Mouse (Mus musculus) brown adipose tissue, adult 24 weeks (tissue): ENCODE measurements around the gene Gas6. TPM values are rescaled to one million over a fixed set of nuclear protein-coding genes. Genes with fewer than 3 reads are reported as not detected.

ENCODE experiments used
- H3K27ac ChIP-seq: fragments of 200-500 bp; replicated peaks from 2 replicates; pipeline ENCODE4 v1.5.1; 2012; ENCODE audit warnings: low read depth, mild to moderate bottlenecking, low read length
- H3K4me1 ChIP-seq: fragments of 200-500 bp; 2 replicates; pipeline ENCODE4 v1.6.1; 2012; ENCODE audit warnings: low read length, mixed read lengths; ENCODE audit not compliant: control insufficient read depth, insufficient read depth, insufficient read length
- H3K4me3 ChIP-seq: fragments of 200-500 bp; 2 replicates; pipeline ENCODE4 v1.5.1; 2012; ENCODE audit warnings: low read depth, mild to moderate bottlenecking, low read length, moderate library complexity; ENCODE audit not compliant: insufficient read depth
- polyA plus RNA-seq: library from polyadenylated mRNA; stranded (reverse); fragments of >200 nt; gene quantifications from 2 replicates; pipeline ENCODE4 v1.2.4, GENCODE M21; 2012; ENCODE audit not compliant: missing spikeins, insufficient read depth, insufficient read length

The Gas6 gene
- polyA plus RNA-seq, 1 experiment: 29.5 TPM

DNA sequence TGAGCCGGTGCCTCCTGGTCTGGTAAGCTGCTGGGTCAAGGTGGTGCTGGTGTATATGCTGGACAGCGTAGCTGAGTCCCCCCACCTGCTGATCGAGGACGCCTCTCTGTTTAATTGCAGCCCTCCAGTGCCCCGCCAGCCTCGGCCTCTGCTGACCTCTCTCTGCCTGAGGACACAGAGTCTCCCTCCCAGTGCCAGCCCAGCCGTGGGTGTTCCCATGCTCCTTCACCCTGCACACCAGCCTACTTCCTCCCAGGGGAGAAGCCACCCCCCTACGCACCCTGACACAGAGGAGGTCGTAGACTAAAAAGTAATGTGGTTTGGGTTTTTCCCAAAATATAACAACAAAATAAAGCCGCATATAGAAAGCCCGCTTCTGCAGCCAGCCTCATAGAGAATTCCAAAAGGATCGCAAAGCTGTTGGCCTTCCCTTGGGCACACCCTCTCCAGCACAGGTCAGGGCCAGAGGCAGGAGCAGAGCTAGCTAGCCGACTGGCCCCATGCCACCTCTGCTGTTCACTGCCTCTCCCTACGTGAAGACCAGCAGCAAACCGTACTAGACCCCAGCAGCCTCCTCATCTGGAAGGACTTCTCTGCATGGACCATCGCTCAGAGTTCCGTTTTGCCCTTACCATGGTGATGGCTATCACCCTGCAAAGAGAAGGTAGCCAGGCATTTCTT is 33.1 kb downstream of the Gas6 start:
- Histone ChIP-seq H3K27ac (no peak overlapping the region), H3K4me3 (no peak overlapping the region), H3K4me1 (peaks cover 10% of the 10 kb centered on the region)

DNA sequence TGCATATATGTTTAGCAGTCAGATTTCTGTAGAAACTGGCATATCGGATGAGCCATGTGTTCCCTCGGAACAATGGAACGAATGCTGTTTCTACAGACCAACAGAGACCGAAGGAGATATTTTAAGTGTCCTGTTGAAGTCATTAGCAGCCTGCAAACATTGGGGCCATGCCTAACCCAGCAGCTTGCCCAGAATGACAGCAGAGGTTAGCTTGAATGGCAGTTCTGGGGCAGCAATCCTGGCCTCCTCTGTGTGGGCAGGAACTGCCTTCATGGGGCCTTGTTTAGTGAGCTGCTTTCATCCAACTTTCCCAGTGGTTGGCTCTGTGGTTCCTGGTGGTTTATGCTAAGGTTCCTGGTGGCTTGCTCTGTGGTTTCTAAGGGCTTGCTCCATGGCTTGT is 34.9 kb downstream of the Gas6 start:
- Histone ChIP-seq H3K4me1 (peaks cover 10% of the 10 kb centered on the region), H3K4me3 (no peak overlapping the region), H3K27ac (no peak overlapping the region)

DNA sequence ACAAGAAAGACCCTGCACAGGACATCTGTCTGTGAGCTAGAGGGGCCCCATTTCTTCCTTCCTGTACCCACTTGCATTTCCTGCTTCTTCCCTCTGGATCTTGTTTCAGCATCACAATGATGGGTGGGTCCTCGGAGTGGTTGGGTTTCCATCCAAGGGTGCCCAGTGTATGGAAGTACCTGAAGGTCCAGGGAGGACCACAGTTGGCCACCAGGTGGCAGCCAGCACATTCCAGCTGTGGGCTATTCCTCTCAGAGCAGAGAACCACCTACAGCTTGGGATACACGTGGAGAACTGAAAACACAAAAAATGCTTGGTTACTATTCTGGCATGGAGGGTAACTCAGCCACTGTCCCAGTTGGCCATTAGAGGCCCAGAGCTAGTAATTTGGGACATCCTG is 39.0 kb downstream of the Gas6 start:
- Histone ChIP-seq H3K27ac (no peak overlapping the region), H3K4me3 (no peak overlapping the region), H3K4me1 (no peaks in the 10 kb centered on the region)

DNA sequence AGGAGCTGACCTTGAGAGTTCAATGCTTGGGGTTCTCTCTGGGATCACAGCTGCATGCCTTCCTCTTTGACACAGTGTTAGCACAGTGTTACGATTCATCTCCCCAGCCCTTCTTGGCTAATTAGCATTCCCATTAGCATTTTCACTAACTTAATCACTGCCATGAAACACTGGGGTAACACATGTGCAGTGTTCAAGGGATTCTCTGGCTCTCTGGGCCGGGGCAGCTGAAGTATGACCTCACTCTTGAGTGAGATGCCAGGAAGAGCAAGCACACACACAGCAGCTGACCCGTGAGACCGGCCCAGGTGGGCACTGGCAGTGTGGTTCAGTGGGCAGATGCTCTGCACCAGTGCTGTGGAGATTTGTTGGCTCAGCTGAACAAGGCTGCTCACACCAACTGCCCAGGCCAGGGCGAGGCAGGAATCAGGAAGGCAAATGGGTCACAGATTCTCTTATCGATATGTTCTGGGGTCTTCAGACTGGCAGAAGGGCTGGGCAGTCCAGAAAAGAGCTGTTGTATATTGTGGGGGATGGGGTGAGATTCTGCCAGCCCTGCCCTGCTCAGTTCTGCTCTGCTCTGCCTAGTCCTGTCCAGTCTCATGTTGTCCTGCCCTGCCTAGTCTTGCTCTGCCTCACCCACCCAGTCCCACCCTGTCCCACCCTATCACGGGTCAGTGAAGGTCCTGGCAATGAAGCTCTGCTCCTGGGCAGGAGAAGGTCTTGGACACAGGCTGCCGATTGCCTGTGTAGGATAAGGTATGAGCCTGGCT is 39.8 kb downstream of the Gas6 start:
- no peaks in the 10 kb centered on the region for H3K4me1 ChIP-seq
- no peak overlapping the region for H3K27ac ChIP-seq
- H3K4me3 ChIP-seq: no peak overlapping the region

DNA sequence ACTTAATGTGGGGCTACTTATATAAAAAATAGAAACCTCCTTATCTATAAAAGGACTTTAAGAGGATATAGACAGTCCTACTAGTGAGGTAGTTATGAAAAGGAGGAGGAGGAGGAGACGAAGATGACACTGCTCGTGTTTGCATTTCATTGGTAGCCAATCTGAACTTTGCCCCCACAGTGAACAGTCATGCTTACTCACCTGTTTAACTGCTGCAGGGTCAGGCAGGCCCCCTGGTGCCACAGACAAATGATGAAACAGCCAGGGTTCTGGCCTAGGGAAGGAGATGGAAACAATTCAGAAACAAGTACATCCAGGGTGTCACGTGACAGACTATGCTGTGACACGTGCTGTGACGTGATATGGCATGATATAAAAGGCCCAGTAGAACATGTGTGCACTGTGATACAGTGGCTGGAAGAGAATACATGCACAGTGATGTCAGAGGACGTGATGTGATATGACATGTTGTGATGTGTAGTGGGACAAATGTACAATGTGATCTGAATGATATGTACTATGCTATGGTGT is 42.5 kb downstream of the Gas6 start:
- no peaks in the 10 kb centered on the region for H3K4me1 ChIP-seq
- no peak overlapping the region for H3K4me3 ChIP-seq
- H3K27ac ChIP-seq: no peak overlapping the region

DNA sequence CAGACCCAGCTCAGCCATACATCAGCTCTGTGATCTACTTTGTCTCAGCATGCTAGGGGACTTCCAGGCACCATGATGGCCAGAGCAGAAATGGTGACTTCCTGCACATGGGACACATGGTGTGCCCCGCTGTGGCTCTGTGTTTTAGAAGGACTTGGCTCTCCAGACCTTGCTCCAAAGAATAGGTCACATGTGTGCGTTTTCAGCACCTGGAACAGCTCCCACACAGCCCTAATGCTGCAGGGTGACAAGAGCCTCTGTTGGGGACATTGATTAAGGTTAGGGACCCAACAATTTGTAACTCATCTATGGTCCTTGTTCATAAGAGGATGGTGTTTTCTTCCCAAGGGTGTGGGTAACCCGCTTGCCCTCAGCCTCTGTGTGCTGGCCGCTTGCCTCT is 46.1 kb downstream of the Gas6 start:
- Histone ChIP-seq H3K4me3 (no peak overlapping the region), H3K4me1 (no peaks in the 10 kb centered on the region), H3K27ac (no peak overlapping the region)

DNA sequence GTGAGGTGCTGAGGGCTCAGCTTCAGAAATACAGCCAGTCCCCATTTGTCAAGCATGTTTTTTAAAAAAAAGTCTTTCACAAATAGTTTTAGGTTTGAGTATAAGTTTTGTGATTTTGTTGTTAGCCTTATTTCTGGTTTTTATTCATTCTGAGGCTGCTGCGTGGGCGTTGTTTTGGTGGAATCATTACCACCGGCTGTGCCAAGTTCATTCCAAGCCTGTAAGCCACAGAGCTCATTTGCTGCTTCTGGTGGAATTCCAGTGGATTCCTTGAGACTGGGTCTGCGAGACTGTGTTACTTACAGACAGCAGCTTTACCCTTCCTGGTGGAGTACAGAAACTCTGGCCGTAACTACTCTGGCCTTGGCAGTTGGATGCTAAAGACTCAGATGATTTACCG is 47.8 kb downstream of the Gas6 start:
- Histone ChIP-seq H3K27ac (no peak overlapping the region), H3K4me1 (no peaks in the 10 kb centered on the region), H3K4me3 (no peak overlapping the region)

DNA sequence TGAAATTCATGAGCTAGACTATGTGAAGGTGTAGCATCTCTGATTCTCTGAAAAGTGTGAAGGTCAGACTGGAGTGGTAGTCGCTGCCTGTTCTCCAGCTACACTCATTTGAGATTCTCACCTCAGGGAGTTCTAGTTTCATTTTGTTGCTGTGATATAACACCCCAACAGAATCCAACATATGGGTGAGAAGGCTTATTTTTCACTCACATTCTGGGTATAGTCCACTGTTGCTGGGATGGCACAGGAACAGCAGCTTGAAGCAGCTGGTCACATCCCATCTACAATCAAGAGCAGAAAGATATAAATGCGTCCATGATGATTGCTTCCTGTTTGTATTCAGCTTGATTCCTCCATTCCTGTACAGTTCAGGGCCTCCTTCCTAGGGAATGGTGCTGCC is 52.1 kb downstream of the Gas6 start:
- no peak overlapping the region for H3K4me3 ChIP-seq
- no peak overlapping the region for H3K27ac ChIP-seq
- H3K4me1 ChIP-seq: peaks cover 8% of the 10 kb centered on the region

DNA sequence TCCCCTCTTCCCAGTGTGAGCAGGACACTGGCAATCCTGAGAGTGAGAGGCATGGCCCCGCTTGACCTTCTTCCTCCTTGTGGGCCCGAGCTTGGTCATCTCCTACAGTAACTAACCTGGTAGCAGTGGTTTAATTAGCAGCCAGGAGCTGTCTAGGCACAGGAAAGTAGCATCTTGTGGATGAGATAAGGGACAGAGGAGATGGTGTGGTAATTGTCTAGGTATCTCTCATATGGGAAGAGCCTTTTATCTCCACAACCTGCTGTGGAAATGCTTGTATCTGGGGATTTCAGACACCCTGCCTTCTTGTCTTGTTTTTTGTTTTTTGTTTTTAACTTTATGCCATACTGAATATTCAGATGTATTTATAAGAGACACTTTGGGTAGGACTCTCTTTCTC is 56.8 kb downstream of the Gas6 start:
- peaks cover 16% of the 10 kb centered on the region for H3K4me1 ChIP-seq
- H3K27ac ChIP-seq: no peak overlapping the region
- no peak overlapping the region for H3K4me3 ChIP-seq

DNA sequence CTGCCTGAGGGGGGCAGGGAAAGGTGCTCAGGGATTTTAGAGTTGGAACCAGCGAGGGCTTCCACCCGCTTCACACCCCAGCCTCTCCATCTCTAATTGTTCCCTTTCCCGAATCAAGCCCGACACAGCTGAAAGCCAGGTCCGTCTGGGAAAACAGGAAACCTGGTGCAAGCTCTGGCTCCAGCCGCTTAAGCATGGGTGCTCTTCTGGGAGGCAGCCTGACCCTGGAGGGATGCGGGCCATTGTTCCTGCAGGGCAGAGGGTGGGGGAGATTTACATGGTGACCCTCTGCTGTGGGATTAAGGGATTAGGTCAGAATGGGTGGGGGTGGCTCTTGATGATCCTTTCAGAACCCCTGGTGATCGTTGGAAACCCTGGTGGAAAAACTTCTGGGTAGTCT is 58.2 kb downstream of the Gas6 start:
- peaks cover 16% of the 10 kb centered on the region for H3K4me1 ChIP-seq
- H3K27ac ChIP-seq: peak overlapping the region; percentile 85
- H3K4me3 ChIP-seq: peak overlapping the region; percentile 62

DNA sequence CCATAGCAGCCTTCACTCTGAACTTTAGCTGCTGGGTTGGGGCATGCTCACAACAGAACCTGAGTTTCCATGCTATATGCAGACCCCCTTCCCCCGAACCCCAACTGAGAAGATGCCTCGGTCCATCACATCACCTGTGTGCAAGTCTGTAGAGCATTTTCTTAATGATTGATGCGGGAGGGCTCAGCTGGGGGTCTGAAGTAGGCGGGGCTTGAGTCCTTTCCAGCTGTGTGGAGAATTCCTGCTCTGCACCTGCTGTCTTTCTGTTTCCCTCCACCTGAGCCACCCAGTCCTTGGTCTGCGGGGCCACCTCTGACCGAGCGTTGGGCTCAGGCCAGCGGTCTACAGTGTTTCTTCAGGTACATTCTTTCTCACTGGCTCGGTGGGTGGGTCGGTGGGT is 59.4 kb downstream of the Gas6 start, which contains the start of gene Tmem255b:
Tmem255b (plus strand) TSS at position 301 of the 400 bp plus-strand sequence.
- Histone ChIP-seq H3K4me3 (peak within 1 kb of the TSS; percentile 62), H3K27ac (peak within 1 kb of the TSS; percentile 85)

DNA sequence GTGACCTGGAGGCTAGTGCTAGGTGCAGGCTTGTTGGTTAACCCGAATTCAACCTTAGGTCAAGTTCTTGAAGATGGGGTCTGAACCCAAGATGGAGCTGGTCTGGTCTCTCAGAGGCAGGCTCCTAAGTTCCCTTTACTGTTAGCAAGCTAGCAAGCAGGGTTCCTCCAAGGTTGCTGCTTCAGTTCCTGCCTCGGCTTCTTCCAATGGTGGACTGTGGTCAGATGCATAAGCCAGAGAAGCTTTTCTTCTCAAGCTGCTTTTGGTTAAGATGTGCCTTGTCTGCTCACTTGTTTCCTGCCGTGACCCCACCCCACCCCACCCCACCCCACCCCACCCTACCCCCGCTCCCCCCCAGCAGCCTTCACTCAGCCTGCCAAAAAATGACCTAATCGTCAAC is 61.2 kb downstream of the Gas6 start:
- Histone ChIP-seq H3K27ac (peak overlapping the region; percentile 23; the same call in 1 of the 2 replicates), H3K4me1 (peaks cover 16% of the 10 kb centered on the region), H3K4me3 (no peak overlapping the region)

More for the DNA sequence above, 59.4 kb downstream of the Gas6 start, which contains the start of gene Tmem255b:
- H3K4me1 ChIP-seq: peaks cover 16% of the 10 kb centered on the region

DNA sequence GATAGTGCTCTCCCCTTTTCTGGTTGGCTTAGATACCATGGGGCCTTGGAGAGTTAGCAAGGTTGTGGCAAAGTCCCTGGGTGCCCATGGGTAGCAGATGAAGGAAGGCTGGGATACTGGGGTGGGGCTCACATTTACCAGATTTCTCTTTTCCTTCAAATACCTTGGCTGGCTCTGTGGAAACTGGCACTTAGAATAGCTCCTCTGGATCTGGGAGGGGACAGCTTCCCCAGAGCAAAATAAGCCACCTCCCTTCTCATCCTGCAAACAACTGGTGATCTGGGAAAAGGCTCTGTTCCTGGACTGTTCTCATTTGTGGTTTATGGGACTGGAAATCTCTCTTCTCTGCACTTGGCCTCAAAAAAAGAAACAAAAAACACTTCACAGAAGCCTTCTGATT is 63.4 kb downstream of the Gas6 start:
- Histone ChIP-seq H3K4me1 (peaks cover 27% of the 10 kb centered on the region), H3K27ac (peak overlapping the region; percentile 95), H3K4me3 (peak overlapping the region; percentile 52)

DNA sequence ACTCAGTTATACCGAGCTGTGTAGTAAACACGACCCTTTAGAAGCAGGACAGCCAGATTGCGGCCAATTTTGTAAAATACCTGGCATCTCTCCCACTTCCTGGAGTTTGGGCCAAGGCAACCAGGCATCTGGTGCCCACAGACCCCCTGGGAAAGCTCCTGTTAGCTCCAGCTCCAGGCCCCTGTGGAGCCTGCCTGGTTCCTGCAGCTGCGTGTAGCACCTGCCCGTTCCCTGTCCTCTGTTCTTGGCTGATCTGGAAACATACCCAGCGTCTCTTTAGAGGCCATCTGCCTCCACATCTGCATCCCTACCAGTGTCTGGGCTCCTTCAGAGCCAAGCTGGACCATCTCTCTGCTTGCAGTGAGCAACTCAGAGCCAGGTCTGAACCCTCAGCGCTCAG is 63.9 kb downstream of the Gas6 start:
- Histone ChIP-seq H3K4me1 (peaks cover 27% of the 10 kb centered on the region), H3K27ac (peak overlapping the region; percentile 95), H3K4me3 (peak overlapping the region; percentile 52)

DNA sequence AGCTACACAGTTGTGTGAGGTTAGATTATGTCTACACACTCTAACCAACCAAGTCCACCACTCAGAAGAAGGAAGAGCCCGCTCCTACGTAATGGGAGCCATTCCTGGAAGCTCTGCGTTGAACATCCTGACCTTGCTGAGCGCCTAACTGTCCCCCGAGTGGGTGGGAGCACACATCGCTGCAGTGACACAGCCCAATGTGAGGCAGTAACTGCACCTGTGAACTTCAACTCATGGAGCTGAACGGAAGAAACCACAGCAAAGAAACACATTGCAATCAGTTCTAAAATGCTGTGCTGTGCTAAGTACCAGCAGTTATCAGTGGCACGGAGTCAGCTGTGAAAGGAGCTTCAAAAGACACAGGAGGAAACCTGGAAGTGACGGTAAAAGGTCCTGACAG is 66.1 kb downstream of the Gas6 start:
- peak overlapping the region; percentile 88 for H3K27ac ChIP-seq
- H3K4me1 ChIP-seq: peaks cover 19% of the 10 kb centered on the region
- peak overlapping the region; percentile 53 for H3K4me3 ChIP-seq
